Comparison of ENCODE assay signal across 9 mouse cellular contexts in genomic region chr6:141248691-141249584, GRCm38 (mm10). TPM values are rescaled to one million over a fixed set of nuclear protein-coding genes. Genes with fewer than 3 reads are reported as not detected.
A peak's percentile ranks its signal among the peaks of the same experiment; 100 is the strongest.
DNase-seq lines count a peak whose midpoint lies in the region; ATAC-seq and TF ChIP-seq lines count a peak whose summit lies in the region.
"Had no signal": no experiment of that assay in that cellular context is flagged by ENCODE, and none has a peak within 500 bp of the region (broad histone marks: within the 10 kb centered on the region; RNA-seq: fewer than 3 reads in every experiment).

TSS of gene Pde3a (plus strand) at chr6:141249269.

- intact Hi-C loops in gastrocnemius, adult 2 months (cut with DNase I) = loop anchor here (5.0 kb wide), 1 partner anchor 58 kb away; no protein-coding TSS in a partner anchor
- intact Hi-C loops in gastrocnemius, postnatal 14 days (cut with DNase I; ENCODE audit: low total_unique reads) = no loop called here
- intact Hi-C loops in left cerebral cortex, postnatal 36 days (cut with DNase I) = no loop called here

- peak within 1 kb of the TSS; percentile 85 for H3K4me3 ChIP-seq in gastrocnemius, adult 2 months
- H3K4me3 ChIP-seq in limb, embryonic 12.5 days (replicated peaks) = peak within 1 kb of the TSS; percentile 76

- peaks cover 22% of the 10 kb centered on the region for H3K27me3 ChIP-seq in limb, embryonic 12.5 days
- H3K27me3 ChIP-seq: CH12.LX had no signal

- no peak for DNase-seq in gastrocnemius, adult 2 months
- DNase-seq in gastrocnemius, postnatal 14 days = no peak
- no peak for DNase-seq in adrenal gland, postnatal 25 days
- no peak for DNase-seq in heart, adult 8-10 months (ENCODE audit: low spot score)
- DNase-seq in retina, postnatal 1 day = peak; percentile 63
- no peak for DNase-seq in layer of hippocampus, adult 9-11 months
- DNase-seq in left cerebral cortex, postnatal 36 days (ENCODE audit: low spot score in 2 of 2) = no peak

- H3K4me1 ChIP-seq in limb, embryonic 12.5 days (replicated peaks) = peaks cover 44% of the 10 kb centered on the region

- WGBS in limb, embryonic 12.5 days = 1% methylated on average over 27 of the region's 28 CpGs

- H3K27ac ChIP-seq in gastrocnemius, adult 2 months = peak within 1 kb of the TSS; percentile 87
- peak within 1 kb of the TSS; percentile 87 for H3K27ac ChIP-seq in limb, embryonic 12.5 days

- ATAC-seq in limb, embryonic 12.5 days (ENCODE audit: insufficient number of reproducible peaks, insufficient read depth, low FRiP score, low TSS enrichment, low read depth) = peak; percentile 43; the same call in 1 of the 2 replicates

- H3K9me3 ChIP-seq in limb, embryonic 12.5 days = no peaks in the 10 kb centered on the region

- TF ChIP-seq CTCF in gastrocnemius, adult 2 months (IDR thresholded peaks at IDR 0.05) = no peak

- peak within 1 kb of the TSS; percentile 86 for H3K9ac ChIP-seq in limb, embryonic 12.5 days (replicated peaks)

- peak within 1 kb of the TSS; percentile 88 for H3K4me2 ChIP-seq in limb, embryonic 12.5 days

- no peaks in the 10 kb centered on the region for H3K36me3 ChIP-seq in limb, embryonic 12.5 days

RNA-seq across cellular contexts. Expression of gene Pde3a, which starts in this region (rescaled TPM):
- 1 to 10 TPM; 2.8 to 3.5 TPM for total RNA-seq in gastrocnemius, adult 2 months (2021)
- 1 to 10 TPM; 5.7 TPM for total RNA-seq in gastrocnemius, postnatal 14 days (2021)
- 10.0 and 11.0 TPM in 2 replicates for total RNA-seq in adrenal gland, postnatal 25 days (2021)
- total RNA-seq in heart, adult 8-10 months (2022) = 10 to 100 TPM; 63.1 to 76.8 (median 70.8) TPM
- 4.4 and 5.5 TPM in 2 replicates for polyA plus RNA-seq in limb, embryonic 12.5 days (2016; fragmentation: Nextera tagmentation; extraction: Ambion mirVana)
- total RNA-seq in left cerebral cortex, postnatal 36 days (2021) = 1 to 10 TPM; 1.1 to 1.9 TPM
